Mouse (Mus musculus): ENCODE data around the gene Robo2.

The Robo2 gene

DNA sequence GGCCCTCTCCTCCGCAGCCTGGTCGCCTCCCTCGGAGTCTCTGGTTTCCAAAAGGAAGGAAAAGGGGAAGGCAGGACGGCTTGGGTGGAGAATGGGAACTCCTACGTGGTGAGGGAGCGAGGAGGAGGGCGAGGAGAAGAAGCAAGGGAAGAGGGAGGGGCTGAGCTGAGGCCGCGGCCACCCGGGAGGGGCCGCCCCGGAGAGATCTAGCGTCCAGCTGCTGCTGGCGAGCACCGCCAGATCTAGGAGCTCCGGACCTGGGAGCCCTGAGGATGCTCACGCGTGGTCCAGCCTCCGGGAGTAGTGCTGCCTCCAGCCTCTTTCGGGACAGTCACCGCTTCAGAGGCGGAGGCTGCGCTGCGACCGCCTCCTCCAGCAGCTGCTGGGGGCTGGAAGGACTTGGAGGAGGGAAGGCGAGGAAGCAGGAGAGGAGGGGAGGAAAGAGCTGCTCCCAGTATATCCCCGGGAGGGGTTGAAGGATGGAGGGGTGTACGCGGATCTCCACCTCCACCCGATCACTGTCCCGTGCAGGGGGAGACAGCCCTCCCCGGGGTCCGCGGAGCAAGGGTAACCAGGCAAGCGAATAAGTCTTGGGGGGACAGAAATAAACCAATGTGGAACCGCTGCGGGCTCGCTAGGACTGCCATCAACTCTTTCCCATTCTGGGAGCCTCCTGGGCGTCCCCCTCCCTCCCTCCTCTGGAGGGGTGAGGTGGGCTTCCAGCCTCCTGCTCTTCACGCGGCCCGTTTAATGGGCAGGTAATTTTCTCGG lies at the start of gene Robo2:
TSS of gene Robo2 (minus strand) at position 345 of the 771 bp plus-strand sequence.
- DNase-seq: peak; percentile 7

DNA sequence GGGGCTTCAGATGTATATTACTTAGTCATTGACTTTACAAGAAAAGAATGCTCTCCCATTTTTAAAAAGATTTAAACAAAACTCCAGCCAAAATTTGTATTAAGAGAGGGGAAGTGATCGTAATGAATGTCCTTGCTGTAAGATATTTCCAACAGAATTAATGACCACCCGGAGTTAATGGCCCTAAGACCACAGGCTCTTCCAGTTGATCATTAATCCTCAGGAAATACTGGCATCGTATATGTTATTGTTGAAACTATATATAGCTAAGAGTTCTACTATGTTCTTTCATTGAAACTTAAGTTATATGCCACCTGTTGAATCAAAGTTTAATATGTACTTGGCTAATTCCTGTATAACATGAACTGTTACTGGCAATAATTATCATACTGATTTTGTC lies 46.5 kb upstream of the Robo2 start:
- DNase-seq: no peak

DNA sequence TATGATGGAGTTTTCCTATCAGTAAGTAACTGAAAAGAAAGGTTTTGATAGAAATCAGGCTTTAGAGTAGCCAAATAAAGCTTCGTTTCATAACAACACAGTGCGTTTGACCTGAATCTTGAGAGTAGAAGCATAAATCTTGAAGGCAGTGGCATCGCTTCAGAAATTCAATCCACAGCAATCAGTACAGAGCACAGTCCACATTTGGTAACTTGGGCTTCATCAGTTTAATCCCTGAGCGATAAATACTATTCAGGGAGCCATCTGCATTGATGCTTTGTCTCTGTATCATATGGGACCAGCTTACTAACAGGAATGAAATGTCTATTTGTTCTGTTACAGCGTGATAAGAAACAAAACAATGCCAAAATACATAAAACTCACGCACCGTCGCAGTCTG lies 46.1 kb upstream of the Robo2 start:
- no peak for DNase-seq

DNA sequence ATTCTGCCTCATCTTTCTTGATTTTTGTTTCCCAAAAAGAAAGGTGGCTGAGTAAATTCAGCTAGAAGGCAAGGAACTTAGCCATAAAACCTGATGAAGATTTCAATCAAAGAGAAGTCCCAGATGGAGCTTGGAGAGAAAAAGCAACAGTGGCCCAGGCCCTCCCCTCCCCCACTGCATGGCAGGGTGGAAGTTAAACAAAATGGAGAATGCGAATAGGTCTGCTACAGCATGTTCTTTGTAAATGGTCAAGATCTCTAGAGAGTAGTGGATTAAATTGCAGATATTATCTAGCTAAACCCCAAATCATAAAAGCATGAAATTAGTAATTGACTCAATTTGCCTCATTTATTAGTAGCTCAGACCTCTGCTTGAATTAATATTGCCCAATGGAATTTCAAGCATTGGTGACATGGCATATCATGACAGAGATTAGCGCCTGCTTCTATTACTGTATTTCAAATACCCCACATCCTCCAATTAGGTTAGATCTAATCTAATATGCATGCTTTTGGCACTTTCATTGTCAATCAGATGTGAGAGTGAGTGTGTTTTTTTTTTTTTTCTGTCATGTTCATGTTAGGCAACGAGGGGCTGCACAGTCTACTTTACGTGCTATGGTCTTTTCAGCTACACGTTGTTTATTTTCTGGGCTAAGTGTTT lies 45.3 kb upstream of the Robo2 start:
- no peak for DNase-seq

DNA sequence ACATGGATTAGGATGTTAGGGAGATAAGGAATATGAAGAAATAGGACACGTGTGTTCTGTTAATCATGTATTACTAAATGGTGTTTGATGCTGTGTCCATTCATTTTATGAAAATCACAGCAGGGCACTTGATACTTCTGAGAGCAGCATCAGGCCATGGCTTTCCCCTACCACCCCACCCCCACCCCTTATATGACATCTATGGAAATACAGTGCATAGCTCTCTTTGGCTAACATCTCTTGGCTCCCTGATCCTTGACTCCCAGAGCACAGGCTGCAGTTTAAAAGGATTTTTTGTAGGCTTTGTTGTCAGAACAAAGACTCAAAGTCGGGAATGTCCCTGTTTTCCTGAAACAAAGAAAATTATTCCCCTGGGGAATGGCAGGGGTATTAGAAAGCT lies 43.6 kb upstream of the Robo2 start:
- no peak for DNase-seq

DNA sequence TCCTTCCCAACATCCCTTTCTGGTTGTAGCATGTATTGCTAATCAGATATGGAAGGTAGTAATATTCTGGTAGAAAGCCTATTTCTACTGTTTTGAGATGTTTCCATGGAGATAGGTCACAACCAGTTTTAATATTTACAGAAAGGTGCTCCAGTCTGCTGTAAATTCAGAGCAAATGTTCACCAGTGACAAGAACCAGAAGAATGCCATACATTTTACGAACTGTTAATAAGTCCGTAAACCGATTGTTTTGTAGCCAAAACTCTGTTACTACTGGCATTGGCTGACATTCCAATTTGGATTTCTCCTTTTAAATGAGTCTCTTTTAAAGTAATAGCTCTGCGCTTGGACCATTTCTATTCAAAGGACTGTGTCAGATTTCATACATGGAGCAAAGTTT lies 36.4 kb upstream of the Robo2 start:
- DNase-seq: no peak

DNA sequence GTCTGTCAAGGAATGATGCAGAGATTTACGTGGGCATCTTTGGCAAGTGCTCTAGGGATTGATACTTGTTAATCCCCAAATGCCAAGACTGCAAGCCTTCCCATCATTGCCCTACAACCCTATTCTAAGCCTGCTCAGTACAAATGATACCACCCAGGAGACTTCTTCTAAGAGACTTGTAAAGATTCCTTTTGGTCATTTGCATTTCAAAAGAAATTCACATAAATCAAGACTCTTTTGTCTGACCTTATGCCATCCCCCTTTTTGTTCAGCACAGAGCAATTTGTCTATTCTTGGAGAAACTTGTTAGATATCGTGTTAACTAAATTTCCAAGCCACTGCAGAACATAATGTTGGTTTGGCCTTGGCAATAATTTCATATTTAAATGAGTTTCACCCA lies 15.4 kb upstream of the Robo2 start:
- DNase-seq: no peak

DNA sequence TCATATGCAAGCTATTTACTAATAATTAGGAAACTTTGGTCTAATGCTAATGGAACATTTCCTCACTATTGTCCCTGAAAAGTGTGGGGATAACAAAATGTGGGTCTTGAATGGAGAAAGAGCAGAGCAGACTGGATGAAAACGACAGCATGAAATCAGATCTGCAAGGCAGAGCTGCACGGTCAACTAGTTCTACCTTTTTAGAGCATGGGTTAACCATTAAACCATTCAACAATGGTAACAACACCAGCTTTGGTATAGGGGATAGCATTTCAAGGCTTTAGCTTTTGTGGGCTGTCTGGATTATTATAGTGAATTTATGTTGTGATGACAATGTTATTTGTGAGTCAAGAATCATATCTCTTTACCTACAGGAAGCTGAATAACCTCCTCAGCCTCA lies 8.7 kb upstream of the Robo2 start:
- DNase-seq: no peak

DNA sequence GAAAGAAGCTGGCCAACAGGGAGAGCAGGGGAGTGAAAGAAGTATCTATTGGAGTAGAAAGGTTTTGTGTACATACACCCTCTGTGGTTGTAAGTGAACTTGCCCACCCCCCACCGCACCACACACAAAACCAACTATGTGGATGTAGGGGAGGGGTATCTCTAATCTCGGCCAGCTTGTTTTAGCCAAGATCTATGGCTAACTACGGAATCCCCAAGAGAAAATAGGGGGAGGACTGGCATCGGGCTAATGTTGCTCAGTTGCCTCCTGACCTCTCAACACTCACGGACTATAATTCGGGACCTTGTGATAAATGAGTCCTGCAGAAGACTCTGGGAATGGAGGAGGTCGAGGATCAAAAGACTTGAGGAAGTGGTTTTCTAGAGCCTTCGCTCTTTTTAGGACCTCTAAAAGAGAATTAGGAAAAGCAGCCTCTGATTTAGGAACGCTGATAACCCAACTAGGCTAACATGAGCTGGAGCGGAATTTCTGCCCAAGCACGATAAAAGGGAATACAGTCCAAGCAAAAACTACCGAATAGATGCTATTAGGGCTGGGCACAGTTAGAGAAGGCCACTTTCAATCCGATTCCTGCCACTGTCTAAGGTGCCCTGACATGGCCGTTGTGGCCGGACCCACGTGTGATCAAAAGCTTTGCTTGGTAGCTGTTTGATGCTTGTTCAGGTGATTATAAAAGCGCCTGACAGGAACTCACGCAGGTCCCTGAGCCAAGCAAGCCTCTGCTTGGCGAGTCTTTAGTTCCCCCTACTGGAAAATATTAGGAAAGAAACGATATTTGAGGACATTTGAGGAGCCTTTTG lies 1.1 kb upstream of the Robo2 start:
- no peak for DNase-seq

DNA sequence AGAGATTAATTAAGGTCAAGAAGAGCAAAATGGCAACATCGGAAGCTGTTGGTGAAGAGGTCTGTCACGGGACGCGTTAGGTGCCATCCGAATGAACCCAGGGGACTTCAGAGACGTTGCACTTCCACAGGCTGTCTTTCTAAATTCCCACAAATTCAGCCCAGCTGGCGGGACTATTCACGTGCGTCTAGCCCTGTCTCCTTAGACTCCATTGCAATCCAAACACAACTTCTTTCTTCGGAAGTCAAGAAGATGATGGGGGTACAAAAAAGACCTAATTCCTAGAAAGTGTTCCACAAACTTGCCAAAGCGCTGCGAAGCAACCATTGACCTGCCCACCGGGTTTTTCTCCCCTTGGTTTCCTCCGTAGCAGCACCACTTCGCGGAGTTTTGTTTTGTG lies 604 bp downstream of the Robo2 start:
- no peak for DNase-seq

DNA sequence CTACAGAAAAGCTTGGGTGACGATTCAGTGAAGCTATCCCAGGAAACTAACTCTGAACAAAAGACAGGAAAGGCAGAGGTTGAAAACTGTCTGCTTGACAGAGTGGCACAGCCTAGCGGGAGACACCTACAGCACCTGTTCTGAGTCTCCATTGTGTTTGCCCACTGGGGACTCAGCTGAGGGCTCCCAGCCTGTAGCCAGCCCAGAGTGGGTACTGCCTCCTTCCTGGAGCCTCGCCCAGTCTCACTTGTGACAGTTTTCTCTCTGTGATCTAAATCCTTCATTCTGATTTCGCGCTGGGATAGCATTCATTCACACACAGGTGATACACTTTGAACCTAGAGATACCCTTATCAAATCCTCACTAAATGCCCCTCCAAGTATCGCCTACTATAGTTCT lies 1.5 kb downstream of the Robo2 start:
- no peak for DNase-seq

DNA sequence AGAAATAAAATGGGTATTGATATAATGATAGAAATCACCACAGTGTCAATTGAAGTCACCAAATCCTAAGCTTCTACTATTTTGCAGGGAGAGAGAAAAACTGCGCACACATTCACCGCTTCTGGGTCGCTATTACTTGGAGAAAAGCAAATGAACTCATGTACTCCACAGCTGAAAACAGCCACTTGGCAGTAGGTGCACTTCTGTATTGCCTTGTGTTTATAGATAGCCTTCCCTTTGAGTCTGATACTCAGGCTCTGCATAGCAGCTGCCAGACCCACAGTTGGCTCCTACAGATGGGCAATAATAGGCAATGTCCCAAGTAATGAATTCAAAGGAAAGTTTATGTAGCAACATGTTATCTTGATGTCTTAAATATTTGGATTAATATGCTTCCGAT lies 2.1 kb downstream of the Robo2 start:
- no peak for DNase-seq

DNA sequence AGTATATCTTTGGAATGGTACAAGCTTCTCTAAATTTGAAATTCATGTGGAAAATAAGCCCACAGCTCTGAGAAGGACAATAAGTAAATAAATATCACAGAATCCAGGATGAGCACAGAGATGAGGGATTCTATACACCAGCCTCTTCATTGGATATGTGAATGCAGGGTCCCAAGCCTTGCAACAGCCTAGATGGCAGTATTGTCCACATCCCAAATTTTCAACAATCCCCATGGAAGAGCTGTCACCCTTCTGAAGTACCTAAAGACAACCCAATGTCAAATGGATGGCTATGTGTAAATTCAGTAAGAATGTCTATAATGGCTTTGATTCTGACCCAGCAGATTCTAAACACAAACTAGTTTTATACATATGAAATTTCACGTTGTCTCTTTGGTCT lies 3.1 kb downstream of the Robo2 start:
- DNase-seq: no peak

DNA sequence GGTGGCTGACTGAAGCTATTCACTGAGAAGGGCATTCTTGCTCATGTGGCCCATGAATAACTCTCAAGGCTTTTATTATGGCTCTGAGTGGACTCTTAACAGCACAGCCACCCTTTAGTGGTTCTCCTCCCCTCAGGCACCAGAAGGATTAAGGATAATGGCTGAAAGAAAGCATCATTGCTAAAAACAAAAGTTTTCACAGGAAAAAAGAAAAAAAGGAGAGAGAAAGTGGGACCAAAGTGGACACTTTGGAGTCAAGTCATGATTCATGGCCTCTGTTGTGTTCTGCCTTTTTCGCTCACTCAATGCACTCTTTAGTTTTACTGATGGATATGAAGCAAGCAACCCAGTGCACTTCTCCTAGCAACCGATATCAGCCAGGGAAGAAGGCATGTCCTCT lies 14.3 kb downstream of the Robo2 start:
- DNase-seq: no peak

DNA sequence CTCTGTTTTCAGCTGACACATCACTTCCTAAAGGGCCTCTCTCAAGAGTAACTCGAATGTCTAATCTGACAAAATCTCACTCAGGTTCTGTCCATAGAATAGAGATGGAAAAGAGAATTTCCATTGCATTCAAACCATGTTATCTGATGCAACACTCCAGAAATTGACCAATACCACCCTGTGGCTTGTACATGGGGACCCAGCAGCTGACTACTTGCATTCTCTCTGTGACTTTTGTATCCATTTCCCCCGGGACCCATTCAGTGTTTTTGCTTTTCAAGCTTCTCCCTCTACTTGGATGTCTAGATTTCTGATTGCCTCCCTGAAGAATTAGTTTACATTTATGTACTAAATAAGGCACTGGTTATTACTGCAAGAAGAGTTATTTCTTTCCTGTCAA lies 15.9 kb downstream of the Robo2 start:
- no peak for DNase-seq

DNA sequence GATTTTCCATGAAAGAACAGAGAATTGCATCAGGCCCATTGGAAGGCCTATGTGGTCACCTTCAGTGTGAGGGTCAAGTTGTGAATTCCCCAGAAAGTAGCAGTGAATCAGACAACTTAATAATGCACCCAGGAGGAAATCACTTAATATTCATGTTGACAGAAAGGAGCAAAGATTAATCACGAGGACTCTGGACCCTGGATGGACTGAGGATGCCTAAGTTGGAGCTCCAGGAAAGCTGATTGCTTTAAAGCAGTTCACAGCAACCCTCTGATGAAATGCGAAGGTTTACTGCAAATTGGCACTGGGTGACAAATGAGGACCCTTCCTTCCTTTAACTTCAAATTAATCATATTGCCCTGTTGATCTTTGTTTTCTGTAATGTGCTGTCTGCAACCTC lies 32.2 kb downstream of the Robo2 start:
- no peak for DNase-seq

DNA sequence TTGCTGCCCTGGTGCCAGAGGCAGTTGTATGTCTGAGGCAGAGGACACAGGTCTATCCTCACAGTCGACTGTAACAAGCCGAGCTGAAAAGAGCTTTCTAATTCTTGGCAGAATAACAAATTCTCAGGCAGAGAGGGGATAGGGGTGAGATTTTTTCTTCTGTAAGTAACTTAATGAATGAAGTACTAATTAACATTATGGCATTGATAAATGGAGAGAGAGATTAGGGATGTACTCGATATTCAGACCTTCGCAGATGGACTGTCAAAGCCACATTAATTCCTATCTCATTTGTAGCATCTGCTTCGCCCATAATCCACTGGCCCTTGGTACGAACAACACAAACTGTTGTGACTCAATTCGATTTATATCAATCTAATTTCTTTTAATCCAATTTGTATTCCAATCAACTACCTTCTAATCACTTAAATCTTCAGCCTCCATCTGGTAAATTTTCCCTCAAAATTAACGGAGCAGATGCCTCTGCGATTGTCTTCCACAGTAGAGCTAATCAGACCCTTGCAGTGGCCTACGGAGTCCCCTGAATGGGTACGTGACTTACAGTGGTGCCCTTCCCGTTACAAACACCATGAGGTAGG lies 36.2 kb downstream of the Robo2 start:
- no peak for DNase-seq

DNA sequence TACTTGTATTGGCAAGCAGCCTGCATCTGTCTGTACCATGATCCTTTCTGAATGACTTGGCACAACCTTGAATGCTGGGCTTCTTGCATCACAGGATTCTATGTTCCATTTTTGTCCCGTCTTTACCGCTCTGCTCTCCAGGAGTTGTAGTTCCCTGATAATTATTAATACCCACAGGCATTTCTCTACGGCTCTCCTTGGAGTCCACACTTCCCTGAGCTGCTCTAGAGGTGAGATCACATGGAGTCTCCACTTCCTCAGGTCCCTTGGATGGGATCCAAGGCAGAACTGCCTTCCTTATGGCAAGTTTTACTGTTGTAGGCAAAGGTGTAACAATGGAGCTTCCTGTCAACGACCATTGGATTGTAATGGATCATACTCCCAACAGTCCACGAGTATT lies 37.1 kb downstream of the Robo2 start:
- no peak for DNase-seq

DNA sequence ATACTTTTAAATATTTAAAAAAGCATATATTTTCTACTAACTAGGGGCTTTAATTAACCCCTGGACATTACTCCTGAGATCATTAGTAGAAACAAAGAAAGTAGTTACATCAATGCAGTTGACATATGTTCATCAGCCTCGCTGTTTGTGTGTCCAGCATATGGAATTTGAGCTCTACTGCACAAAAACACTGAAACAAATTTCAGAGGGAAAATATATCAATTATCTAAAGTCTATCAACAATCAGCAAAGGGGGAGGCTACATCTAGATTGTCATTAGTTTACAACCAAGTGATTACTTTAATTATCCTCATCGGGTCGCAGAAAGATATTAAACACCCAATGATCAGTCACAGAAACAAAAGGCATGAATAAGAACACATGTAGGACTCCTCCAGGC lies 38.2 kb downstream of the Robo2 start:
- no peak for DNase-seq

DNA sequence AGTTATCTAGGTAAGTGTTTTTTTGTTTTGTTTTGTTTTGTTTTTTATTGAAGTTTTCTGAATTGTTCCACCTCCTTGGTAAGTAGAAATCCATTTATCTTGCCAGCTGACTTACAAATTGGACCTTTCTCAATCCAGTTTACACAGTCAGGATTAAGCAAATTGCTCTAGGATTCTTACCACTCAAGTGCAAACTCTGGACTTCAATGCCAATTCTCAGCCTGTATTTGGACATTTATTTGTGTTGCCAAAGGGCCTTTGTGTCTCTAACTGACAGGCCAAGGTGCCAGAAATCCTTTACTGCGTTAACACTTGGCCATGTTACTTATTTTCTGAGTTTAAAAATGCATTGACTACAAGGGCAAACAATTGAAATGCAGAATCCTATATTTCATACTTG lies 38.7 kb downstream of the Robo2 start:
- DNase-seq: no peak

DNA sequence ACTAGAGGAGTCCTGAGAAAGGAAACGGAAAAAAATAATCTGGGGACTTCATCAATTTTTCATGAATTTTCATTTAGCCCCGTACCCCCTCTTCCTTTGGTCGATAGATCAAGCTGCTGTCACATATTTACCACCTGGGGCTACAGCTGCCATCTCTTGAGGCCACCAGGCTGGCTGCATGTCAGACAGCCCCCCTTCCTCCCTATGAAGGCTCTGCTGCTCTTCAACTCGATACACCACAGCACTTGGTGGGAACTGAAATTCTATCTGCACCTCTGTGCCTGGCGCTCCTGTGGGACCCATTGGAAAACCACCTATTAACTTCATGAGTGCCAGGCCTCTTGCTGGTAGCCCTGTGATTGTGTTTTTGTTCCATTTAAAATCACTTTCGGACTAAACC lies 63.2 kb downstream of the Robo2 start:
- DNase-seq: no peak

DNA sequence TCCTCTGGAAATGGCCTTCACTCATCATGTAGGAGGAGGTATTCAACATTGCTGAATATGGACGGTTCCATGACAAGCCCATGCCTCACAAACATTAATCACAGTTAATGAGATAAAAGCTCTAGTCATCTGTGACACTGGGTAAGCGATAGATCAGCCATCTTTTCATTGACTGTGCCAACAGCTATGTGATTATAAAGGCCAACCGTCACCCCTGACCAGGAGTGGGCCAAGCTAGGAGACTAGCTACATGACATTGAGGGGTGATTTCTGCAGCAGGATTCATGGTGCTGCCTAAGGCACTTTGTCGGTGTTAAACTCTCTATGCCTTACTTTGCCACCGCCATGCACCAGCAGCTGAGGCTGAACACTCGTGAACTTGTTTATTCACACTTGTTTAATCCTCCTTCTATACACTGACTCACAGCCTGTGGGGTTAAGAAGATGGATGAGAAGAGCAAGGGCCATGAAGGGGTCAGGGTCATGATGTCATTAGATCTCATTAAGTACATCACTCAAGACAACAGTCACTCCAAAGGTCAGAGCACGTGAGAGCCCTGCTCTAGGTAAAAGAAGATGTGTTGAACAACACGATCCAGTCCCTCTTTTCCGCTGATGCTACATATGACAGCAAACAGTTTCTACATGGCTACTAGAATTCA lies 72.5 kb downstream of the Robo2 start:
- no peak for DNase-seq

Data from thymus, postnatal 4 days (tissue).